Mouse (Mus musculus): ENCODE data around the gene Slc31a1.

- no peak for TF ChIP-seq CTCF (IDR thresholded peaks at IDR 0.05; ENCODE audit: low read depth)
- no peak for TF ChIP-seq EP300 (IDR thresholded peaks at IDR 0.05; ENCODE audit: low read depth)
Measured at GRCm38 (mm10) chr4:62359256-62359775, 1.2 kb upstream of the Slc31a1 start.
